Mouse (Mus musculus) ES-E14 (cell line): ENCODE data around the gene Kank1.

Source experiments
- HCFC1 ChIP-seq: IDR thresholded peaks from 2 replicates; pipeline ENCODE4 v1.6.1; 2012; ENCODE audit warnings: low read length, inconsistent platforms, borderline replicate concordance; ENCODE audit not compliant: insufficient read depth
- MAFK ChIP-seq: IDR thresholded peaks from 2 replicates; pipeline ENCODE4 v1.6.1; 2014; ENCODE audit warnings: mild to moderate bottlenecking, low read depth, low read length, inconsistent platforms; ENCODE audit not compliant: insufficient read depth

DNA sequence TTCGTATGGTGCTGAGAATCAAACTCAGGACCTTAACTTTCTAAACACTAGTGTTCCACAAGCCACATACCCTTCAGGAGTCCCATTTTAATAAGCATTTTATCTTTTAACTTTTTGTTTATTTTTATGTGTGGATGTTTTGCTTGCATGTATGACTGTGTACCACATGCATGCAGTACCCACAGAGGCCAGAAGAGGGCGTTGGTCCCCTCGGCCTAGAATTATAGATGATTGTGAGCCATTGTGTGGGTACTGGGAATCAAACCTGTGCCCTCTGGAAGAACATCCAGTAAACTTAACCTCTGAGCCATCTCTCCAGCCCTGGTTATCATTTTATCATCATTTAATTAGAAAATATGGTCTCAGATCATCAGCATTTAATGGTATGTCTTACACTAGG, 136.8 kb downstream of the Kank1 start:
- TF ChIP-seq HCFC1: no peak
- TF ChIP-seq MAFK: no peak
